Mouse (Mus musculus) mouse embryonic stem cell (cell line): ENCODE data around the gene Olfr692.
"Not testable (repeated sequence)": the region's sequence is repeated elsewhere in the genome, so short reads cannot be mapped to it uniquely, and the experiment has no call there.

Experiments
- in situ Hi-C, 2 experiments: fragments of 300-500 bp; cut with MboI; formaldehyde crosslinking; loops; 1 replicate in 1 of 2; 3 replicates in 1 of 2; pipeline ENCODE4 v1.14.3; 2019 to 2020; ENCODE audit warnings: low sequenced_read_pairs in 2 of 2, low pct_unique_long_range_greater_than_20kb in 1 of 2, mixed read lengths in 1 of 2; ENCODE audit not compliant: unreplicated experiment in 1 of 2

Gene Olfr692

GRCm38 (mm10) chr7:105367930-105368329 lies at the start of gene Olfr692:
Gene Olfr692, plus strand, starts transcription at chr7:105368230.
- in situ Hi-C loops, result no loop called here

GRCm38 (mm10) chr7:105325302-105325701 lies 42.7 kb upstream of the Olfr692 start:
- in situ Hi-C loops, result no loop called here

GRCm38 (mm10) chr7:105334004-105334403 lies 34.0 kb upstream of the Olfr692 start, which contains the start of gene Olfr690:
Gene Olfr690, minus strand, starts transcription at chr7:105334104.
- in situ Hi-C loops, result no loop called here

GRCm38 (mm10) chr7:105342170-105342569 lies 25.9 kb upstream of the Olfr692 start, which contains the start of gene Olfr691:
Gene Olfr691, minus strand, starts transcription at chr7:105342270.
- in situ Hi-C loops, result no loop called here

GRCm38 (mm10) chr7:105342752-105343151 lies 25.3 kb upstream of the Olfr692 start:
- in situ Hi-C loops, result no loop called here

- in situ Hi-C loops, result not testable (repeated sequence)
These were observed 12.0 kb upstream of the Olfr692 start for GRCm38 (mm10) chr7:105356064-105356463.

- in situ Hi-C loops, result not testable (repeated sequence)
These were observed 11.5 kb upstream of the Olfr692 start for GRCm38 (mm10) chr7:105356487-105356886.

GRCm38 (mm10) chr7:105361713-105362112 lies 6.3 kb upstream of the Olfr692 start:
- in situ Hi-C loops, result no loop called here

- in situ Hi-C loops, result no loop called here
These were observed 762 bp upstream of the Olfr692 start for GRCm38 (mm10) chr7:105367268-105367667.

GRCm38 (mm10) chr7:105368521-105368920 lies 491 bp downstream of the Olfr692 start:
- in situ Hi-C loops, result no loop called here

- in situ Hi-C loops, result no loop called here
These were observed 4.9 kb downstream of the Olfr692 start for GRCm38 (mm10) chr7:105372912-105373311.

- in situ Hi-C loops, result no loop called here
These were observed 5.5 kb downstream of the Olfr692 start for GRCm38 (mm10) chr7:105373509-105373908.

GRCm38 (mm10) chr7:105373976-105374375 lies 5.9 kb downstream of the Olfr692 start:
- in situ Hi-C loops, result no loop called here

GRCm38 (mm10) chr7:105374866-105375265 lies 6.8 kb downstream of the Olfr692 start, which contains the start of gene Gm5901:
Gene Gm5901, plus strand, starts transcription at chr7:105375038.
- in situ Hi-C loops, result loop anchor here in 1 of 2 experiments (25.0 kb wide), 1 partner anchor 1138 kb away; the partner anchor contains the start of gene Trim34a

GRCm38 (mm10) chr7:105380329-105380728 lies 12.3 kb downstream of the Olfr692 start:
- in situ Hi-C loops, result loop anchor here in 1 of 2 experiments (25.0 kb wide), 1 partner anchor 1143 kb away; the partner anchor contains the start of gene Trim34a

GRCm38 (mm10) chr7:105387696-105388095 lies 19.7 kb downstream of the Olfr692 start:
- in situ Hi-C loops, result loop anchor here in 1 of 2 experiments (25.0 kb wide), 1 partner anchor 1150 kb away; the partner anchor contains the start of gene Trim34a

GRCm38 (mm10) chr7:105390236-105390635 lies 22.2 kb downstream of the Olfr692 start:
- in situ Hi-C loops, result loop anchor here in 1 of 2 experiments (25.0 kb wide), 1 partner anchor 1153 kb away; the partner anchor contains the start of gene Trim34a

- in situ Hi-C loops, result loop anchor here in 1 of 2 experiments (25.0 kb wide), 1 partner anchor 1157 kb away; the partner anchor contains the start of gene Trim34a
These were observed 26.6 kb downstream of the Olfr692 start for GRCm38 (mm10) chr7:105394606-105395005.

GRCm38 (mm10) chr7:105395131-105395820 lies 27.2 kb downstream of the Olfr692 start:
- in situ Hi-C loops, result loop anchor here in 1 of 2 experiments (25.0 kb wide), 1 partner anchor 1158 kb away; the partner anchor contains the start of gene Trim34a
